Mouse (Mus musculus) heart, postnatal 0 days (tissue): ENCODE measurements around the gene Myo15b.

Experiments used
- CTCF ChIP-seq: IDR thresholded peaks from 2 replicates; pipeline ENCODE4 v1.5.1; 2016; ENCODE audit warnings: antibody characterized with exemption, control low read depth, low read depth
- EP300 ChIP-seq: IDR thresholded peaks from 2 replicates; pipeline ENCODE4 v1.6.1; 2016; ENCODE audit warnings: antibody characterized with exemption, low read depth

GRCm38 (mm10) chr11:115885281-115885680 lies 27.1 kb downstream of the Myo15b start:
- TF ChIP-seq CTCF (no peak), EP300 (no peak)
